Mouse (Mus musculus): ENCODE measurements at regions not wholly inside any gene's neighbourhood (a gene's known extent, or its start where the extent isn't known, plus 50 kb on each side); places are given as distances from the start of the nearest gene placed in this dataset.
"Not testable (repeated sequence)": the region's sequence is repeated elsewhere in the genome, so short reads cannot be mapped to it uniquely, and the experiment has no call there.

DNA sequence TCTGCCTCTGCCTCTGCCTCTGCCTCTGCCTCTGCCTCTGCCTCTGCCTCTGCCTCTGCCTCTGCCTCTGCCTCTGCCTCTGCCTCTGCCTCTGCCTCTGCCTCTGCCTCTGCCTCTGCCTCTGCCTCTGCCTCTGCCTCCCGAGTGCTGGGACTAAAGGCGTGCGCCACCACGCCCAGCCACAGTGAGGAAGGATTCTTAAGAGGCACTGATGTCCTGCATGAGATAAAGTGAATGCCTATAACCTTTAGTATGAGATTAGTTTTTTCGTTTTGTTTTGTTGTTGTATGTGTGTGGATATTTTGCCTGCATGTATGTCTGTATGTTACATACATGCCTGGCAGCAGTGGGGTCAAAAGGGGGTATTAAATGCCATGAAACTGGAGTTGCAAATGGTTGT lies 63.2 kb downstream of the Hlx start:
- ATAC-seq, result not testable (repeated sequence)

DNA sequence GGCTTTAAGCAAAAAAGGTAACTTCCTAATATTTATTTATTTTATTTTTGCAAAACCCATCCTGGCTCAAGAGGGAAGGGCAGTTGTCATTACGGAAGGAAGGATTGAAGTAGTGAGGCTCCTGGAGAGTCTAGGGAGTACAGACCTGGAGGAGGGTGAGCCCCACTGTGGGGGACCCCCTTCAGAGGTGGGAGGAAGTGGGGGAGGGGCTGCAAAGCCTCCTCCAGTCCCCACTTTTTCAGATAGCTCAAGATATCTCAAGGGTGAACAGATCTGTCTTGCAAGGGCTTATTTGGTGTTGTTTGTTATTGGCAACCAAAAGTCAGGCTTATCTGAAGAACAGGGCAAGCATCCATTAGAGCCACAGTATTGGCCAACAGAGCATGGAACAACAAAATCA lies 64.0 kb downstream of the Hlx start:
- ATAC-seq, result no peak

DNA sequence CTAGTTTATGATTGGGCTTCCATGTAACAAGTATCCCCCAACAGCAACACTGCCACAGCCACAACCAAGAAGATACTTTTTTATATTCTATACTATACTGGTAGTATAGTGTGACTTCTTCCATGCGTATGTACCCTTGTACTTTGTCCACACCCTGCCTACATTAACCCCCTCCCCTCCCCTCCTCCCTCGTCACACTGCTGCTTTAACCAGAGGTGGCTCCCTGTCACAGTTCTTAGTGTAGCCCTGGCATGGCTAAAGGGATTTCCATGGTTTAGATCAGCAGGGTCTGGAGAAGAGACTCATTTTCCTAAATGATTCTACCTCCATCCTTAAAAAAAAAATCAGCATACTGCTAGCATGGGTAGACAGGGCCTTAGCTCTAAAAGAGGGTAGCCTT lies 64.4 kb downstream of the Hlx start:
- no peak for ATAC-seq

DNA sequence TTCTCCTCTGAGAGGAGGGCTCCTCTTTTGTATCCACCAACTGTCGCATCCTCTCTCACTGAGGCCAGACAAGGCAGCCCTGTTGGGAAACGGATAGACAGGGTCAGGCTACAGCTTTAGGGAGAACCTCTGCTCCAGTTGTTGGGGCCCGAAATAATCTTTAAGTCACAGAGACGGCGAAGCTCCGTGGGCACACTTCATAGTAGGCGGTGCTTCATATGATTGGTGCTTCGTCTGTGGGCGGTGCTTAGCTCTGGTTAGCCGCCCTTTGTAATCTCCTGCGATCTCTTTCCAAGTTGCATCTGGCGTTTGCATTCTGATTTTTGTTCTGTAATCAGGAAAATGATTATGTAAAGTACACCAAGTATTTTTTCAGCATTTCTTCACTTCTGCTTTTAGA lies 67.2 kb downstream of the Hlx start:
- no peak for ATAC-seq

DNA sequence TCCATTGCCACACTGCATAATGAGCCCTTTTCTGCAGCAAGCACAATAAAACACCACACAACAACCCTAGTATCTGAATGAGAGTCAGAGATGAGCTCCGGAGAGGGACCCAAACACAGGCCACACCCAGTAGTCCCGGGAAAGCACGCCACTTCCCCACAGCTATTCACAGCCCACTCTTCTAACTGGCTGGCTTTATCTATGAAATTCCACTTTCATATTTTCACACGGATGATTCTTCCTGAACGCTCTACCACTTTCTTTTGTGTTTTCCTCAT lies 68.4 kb downstream of the Hlx start:
- no peak for ATAC-seq

DNA sequence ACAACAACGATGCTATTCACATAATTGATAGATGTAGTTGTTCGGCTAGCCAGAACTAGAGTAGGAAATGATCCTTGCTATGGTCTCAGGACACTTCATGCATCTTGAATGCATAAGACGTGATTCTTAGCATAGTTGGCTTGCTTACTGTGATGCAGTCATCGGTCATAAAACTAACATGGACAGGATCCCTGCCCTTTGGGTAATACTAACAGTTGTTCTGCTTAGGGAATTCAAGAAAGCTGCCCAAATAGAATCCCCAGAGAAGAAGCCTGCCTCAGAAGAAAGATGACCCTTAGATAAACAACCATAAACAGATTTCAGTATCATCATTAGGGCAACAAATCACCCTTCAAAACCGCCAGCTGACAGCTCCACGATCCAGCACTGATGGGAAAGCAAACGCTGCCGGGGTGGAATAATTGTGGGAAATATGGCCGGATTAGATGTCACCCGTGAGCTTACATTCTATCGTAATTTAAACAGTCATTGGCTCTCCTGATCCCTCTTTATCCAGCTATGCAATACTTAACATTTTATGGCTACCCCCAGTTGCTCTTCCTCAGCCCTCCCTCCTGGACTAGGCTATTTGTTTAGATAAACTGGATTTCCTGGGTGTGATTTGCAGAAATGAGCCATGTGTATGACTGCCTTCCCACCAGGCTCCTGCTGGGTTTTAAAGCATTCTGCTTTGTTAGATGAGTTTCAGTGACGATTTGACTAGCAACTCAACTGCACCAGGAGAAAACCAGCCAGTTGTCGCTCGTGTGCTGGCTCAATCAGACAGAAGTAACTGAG lies 68.9 kb downstream of the Hlx start:
- ATAC-seq, result no peak

DNA sequence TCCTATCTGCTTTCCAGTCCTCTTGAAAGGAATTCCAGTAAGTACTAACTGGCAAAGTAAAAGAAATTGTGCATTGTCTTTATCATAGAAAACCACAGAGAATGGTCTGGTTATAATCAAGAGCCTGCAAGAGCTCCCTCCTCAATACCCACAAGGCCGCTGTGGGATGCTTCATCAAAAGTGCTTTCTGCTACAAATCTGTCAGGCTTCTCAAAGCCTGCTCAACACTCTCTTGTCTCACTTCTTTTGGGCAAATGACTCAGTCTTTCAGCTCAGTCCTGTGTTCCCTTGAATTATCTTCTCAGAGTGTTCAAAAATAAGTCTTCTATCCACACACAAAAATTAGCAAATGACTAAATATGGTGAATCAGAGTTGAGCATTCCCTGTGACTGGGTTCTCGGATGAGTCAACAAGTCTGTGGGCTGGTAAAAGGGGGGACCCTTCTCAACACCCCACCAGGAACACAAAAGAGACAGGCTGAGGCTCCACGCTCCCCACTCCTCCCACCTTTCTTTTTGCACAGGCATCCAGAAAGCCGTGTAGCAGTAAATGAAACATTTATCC lies 81.8 kb downstream of the Hlx start:
- no peak for ATAC-seq

DNA sequence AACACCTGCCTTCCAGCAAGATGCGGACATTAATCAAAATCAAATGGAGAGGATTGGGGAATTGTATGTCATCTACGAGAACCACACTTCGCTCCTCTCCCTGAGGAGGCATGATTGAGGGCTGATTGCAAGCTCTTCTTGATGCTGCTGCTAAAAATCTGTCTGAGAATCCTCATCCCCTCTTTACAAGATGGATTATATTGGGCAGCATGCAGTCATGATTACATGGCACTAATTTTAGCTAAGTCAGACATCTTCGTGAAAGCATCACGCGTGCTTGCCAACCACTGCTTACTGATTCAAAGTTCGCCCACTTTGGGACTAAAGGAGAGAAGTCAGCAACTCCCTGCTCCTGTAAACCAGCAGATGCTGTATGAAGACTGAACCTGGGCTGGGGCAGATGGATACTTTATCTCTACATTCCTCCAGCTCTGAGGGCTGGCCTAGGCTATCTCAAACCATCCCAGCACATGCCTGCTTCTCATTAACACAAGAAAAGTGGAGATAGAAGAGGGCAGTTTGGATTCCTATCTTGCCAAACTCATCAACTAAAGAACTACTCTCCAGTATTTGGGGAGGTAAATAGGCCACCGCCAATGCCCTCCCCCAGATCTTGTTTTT lies 84.4 kb downstream of the Hlx start:
- no peak for ATAC-seq

DNA sequence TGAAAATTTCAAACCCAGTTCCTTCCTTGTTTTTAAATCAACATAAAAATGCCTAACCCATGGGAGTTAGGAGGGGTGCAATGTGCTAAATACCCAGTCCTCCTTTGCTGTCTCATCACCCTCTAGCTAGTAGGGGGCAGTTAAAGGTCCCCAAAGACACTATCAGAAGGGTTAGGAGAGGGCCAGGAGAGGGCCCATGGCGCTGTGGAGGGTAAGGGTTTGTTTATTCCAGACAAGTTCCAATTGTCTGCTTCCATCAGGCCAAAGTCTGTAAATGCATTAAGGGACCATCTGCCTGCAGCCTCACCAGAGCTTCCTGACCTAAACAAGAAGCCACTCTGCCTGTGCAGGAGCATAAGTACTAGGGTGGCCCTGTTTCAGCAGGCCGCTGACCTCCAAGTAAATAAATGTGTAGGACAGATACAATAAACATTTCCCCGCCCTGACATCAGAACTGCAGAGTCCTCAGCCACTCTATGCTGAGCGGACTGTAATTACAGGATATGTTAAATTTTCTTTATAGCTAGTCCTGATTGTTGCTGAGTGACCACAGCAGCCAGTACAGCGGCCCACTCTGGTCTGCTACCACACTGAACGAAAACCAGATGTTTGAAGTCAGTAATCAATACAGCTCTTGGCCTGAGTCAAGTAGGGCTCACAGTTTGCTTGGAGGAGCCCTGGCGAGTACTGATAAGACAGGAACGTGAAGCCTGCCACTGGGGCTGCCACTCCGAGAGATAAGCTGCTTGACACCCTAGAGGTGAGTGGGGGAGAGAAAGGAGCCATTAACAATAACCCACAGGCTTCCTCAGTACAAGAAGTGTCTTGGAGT lies 87.4 kb downstream of the Hlx start:
- no peak for ATAC-seq

DNA sequence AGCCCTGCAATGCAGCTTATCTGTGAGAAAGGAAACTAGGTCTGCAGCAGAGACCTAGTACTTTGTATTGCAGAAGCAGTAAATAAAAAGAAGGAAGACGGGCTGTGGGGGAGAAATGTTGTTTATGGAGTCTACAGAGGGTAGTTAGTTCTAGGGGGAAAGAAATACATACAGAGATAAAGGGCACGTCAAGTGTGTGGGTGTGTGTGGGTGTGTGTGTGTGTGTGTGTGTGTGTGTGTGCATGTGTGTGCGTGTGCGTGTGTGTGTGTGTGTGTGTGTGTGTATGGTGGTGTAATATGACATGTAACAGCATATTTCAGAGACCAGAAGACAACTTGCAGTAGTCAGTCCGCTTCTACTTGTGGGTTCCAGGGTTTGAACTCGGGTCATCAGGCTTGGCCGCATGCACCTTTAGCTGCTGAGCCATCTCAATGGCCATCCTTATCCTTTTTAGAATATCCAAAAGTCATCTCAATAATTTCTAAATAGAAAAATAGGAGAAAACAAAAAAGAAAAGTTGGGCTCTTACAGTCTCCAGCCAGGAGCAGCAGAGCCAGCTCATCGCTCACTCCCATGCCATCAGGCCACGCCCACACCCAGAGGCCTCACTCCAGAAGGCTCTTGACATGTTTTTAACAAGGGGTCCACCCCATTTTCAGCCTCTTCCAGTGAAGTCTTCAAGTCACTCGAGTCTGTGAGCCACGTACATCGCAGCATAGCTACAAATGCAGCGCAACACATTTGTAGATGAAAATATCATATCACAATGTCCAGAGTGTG lies 101.5 kb downstream of the Hlx start:
- ATAC-seq, result no peak

DNA sequence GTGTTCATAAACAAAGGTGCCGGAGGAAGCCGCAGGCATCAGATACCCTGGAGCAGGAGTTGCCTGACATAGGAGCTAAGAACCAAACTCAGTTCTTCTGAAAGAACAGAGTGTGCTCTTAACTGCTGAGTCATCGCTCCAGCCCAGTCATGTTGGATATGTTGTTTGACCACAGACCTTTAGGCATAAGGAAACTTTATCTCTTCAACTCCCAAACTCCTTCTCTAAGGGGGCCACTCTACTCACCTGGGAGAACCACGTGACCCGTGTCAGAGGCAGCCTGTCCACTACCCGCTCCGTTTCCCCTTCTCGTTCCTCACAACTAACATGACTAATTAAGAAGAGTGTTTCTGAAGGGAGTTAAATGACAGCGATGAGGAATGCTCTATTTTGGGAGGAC lies 103.2 kb downstream of the Hlx start:
- no peak for ATAC-seq

DNA sequence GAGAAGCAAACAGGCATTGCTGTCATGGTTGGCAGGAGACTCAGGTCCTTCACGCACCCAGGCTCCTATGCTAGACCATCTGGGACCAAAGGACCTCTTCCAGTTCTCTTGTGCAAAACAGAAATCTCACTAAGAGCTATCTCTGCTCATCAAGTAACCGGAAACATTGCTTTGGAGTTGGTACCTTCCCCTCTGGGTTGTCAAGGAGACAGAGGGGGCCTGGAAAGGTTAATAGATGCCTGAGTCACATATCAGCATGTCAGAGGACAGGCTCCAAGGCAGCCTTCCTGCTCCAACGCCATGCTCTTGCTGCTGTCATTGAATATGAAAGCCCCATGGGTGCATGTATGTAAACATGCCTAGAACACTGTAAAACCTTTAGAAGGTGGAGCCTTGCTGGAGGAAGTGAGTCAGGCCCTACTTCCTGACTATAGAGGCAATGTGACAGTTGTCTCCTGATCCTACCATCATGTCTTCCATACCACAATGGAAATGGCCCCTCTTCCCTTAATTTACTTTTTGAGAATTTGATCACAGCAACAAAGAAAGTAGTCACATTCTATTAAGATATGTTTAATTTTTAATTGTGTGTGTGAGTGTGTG lies 103.8 kb downstream of the Hlx start:
- no peak for ATAC-seq

DNA sequence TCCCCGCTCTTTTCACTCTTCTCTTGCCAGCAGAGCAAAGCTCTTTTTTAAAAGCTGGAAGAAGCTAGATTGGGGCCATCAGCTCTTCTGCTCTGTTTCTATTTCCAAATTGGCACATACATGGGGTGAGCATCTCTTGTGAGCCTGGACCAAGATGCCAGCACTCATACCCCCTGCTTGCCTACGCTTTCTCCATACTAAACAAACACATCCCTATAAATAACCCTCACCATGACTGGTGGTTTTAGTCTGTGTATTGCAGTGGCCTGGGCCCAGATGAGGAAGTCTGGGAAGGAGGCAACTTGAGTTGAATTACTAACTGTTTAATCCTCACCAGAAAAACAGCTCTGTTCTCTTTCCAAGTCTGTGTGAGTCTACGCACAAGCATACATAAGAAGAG lies 110.0 kb downstream of the Hlx start:
- no peak for ATAC-seq

DNA sequence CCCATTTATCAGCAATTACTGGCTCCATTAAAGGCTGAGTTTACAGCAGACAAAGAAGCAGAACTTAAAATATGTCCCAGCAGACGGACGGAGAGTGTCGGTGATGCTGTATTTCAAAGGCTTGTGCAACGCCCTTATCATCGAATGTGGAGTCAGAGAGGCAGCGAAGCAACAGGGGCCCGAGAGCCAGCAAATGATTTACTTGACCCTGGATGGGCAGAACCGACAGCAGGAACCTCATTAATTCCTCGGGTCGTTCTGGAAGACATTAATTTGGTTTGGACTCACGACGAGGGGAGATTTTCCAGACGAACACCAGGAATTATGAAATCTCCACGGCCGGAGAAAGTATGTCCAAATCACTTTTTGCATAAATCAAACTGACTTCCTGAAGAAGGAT lies 110.5 kb downstream of the Hlx start:
- no peak for ATAC-seq

DNA sequence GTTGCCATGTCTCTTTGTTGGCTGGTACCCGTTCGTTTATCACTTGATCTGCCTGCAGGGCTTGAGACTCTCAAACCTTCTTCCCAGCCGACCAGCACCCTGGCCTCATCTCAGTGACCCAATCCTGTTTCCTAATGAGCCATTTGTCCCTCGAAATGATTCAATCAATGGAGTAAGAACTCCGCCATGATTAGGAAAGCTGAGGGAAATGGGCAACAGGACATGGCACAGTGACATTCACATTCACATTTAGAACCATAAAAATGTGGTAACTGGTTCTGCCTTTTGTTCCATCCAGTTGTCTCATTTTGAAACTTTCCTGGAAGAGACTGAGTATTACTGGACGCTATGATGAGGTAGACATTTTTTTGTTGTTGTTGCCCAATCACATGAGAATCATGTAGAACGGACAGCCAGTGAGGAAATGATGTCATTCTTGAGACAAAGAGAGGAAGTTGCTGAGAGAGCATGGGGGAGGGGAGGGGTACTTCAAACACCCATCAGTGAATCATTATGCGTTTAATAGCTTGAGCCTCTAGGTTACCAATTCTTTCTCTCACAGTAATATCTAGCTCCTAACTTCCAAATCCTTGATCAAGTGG lies 114.5 kb downstream of the Hlx start:
- ATAC-seq, result no peak

DNA sequence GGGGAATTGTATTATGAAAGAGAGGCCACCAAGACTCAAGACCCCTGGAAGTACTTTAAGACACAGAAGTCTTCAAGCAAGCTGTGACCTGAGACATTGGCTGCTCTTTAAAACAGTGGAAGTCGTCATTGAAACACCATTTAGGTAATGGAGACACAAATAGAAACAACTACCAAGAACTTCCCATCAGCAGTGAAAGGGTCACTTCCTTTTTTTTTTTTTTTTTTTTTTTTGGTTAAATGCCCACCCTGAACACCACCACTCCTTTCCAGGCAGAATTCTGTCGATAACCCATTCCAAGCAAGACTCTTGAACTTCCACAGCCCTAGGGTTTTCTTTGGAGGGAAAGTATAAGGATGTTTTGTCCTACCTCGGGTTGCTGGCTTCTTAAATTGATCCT lies 116.4 kb downstream of the Hlx start:
- no peak for ATAC-seq

DNA sequence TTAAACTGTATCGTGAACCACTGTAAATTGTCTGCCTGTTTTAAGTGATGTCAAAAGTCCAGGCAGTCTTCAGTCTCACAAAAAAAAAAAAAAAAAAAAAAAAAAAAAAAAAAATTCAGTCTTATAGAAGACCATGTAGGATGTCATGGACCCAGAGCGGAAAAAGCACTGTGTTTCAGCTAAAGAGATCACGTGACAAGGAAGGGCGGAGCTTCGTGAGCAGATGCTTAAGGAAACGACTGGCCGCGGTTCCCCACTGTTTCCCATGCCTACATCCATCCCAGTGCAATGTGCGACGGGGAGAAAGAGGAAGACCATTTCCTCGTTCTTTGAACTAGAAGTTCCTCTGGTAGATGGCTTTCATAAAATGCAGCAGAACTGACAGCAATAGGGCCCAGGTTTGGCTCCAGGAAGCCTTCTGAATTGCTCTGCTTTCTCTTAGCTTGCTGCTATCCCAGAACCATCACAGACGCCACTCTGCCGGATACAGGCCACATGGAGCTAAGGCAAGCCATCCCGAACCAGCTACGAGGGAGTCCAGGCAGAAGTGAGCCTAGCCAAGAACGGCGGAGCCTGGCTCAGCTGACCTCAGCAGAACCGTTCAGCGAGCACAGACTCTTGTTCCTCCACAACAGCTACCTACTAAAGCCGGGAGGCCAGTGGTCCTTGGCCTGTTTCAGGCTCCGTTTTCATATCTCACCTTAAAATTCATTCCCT lies 117.6 kb downstream of the Hlx start:
- ATAC-seq, result no peak

DNA sequence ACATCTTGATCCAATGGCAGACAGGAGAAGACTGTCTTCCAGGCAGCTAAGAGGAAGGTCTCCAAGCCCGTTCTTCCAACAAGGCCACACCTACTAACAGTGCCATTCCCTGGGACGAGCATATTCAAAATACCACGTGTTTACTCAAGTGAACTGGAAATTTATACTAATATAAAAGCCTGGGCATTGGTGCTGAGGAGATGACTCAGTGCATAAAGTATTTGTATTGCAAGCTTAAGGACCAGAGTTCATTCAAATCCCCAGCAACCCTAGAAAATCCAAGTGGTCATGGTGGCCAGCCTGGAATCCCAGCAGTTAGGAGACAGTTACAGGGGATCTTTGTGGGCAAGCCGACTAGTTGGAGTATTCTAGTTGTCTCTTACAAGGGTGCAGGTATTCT lies 119.5 kb downstream of the Hlx start:
- no peak for ATAC-seq

DNA sequence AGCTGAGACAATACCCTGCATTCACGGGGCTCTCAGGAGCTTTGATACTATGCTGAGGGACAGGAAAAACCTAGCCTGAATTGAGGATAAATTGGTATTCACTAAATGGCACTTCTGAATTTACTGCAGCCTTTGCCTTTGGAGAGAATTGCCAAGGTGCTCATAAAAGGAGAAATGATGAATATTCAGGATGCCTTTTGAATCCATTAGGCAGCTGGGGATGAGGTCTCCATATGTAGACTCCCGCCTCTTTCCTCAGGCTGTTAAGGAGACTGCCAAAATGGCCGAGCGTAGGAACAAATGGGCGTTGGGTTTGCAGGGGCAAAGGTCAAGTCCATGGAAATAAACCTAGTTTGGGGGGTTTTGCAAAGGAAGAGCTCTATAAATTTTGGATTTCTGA lies 123.5 kb downstream of the Hlx start:
- no peak for ATAC-seq

DNA sequence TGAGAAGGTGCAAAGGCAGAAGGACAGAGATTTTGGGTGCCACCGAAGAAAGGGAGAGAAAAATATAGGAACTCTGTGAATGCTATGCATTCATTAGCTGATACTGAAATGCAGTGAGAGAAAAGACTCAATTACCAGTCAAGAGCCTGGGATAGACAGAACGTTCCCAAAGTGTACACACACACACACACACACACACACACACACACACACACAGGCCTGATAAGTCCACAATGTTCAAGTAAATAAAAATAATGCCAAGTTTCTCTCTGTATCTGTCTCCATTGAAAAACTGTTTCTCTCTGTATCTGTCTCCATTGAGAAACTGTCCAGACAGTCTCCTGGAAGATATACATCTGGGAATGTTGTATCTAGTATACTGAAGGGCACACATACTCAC lies 124.1 kb downstream of the Hlx start:
- ATAC-seq, result no peak

DNA sequence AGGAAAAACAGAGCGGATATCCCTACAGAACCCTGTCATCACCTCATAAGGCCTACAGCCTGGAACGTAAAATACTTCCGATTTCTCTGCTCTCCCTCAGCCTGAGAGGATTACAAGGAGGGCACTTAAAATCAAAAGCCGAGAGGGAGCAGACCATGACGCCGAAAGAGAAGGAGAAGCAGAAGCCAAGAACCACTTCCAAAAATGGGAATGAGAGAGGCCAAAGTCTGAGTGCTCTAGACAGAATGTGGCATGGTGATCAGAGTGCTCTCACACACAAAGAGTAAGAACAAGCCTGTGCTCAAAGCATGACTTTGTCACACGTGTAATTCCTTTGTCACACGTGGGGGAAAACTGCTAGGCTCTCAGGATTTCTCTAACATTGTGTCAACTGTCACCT lies 125.9 kb downstream of the Hlx start:
- no peak for ATAC-seq
